Mouse (Mus musculus): ENCODE measurements around the gene Dgkh.

- TF ChIP-seq CTCF (conservative IDR thresholded peaks at IDR 0.05; ENCODE audit: low read length) (no peak), POU5F1 (IDR thresholded peaks at IDR 0.05; ENCODE audit: borderline replicate concordance, low read length) (no peak), NANOG (IDR thresholded peaks at IDR 0.05; ENCODE audit: borderline replicate concordance, low read length) (no peak)
Observed at GRCm38 (mm10) chr14:78748692-78749091, 16.1 kb upstream of the Dgkh start.
